Mouse (Mus musculus) liver, postnatal 0 days (tissue): Measurements from ENCODE around the gene Fam92b.

Source experiments
- CTCF ChIP-seq: sonication (generic); IDR thresholded peaks from 2 replicates; pipeline ENCODE4 v1.5.1; 2016; ENCODE audit warnings: antibody characterized with exemption, low read depth
- EP300 ChIP-seq: IDR thresholded peaks from 2 replicates; pipeline ENCODE4 v1.6.1; 2016; ENCODE audit warnings: antibody characterized with exemption, low read depth, mild to moderate bottlenecking

DNA sequence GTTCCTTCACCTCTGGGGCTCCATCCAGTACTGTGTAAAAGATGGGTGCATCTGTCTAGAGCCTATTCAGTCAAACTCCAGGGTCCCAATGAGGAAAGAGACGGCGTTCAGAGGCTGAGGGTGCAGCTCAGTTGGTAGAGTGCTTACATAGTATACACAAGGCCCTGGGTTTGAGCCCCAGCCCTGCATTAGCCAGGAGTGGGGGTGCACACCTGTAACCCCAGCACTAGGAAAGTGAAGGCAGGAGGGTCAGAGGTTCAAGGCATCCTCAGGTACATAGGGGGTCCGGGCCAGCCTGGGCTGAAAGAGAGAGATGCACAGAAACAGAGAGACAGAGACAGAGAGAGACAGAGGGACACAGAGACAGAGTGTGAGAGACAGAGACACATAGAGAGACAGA, 36.0 kb upstream of the Fam92b start:
- no peak for TF ChIP-seq CTCF
- no peak for TF ChIP-seq EP300
